Mouse (Mus musculus) cerebellum, adult 9-11 months (tissue): Measurements from ENCODE around the gene Gsk3b.

ENCODE experiments used
- DNase-seq: peaks from one replicate; pipeline ENCODE4 v3.0.0; 2022

Gene Gsk3b

DNA sequence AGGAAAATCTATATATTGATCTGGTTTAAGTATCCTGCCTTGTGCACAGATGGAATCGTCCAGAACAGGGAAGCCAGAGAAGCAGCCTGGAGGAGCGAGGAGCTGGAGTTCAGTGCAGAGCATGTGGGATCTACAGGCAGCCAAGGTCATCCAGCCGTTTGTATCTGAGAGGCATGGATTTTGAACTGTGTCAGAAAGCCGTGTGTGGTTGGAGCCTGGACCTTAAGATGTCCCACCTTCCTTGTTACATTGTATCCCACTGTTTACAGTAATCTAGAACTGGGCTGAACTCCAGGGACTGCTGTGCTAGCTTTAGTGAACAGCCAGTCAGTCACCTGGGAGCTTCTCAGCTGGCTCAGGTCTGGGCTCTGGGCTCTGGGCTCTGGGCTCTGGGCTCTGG is 197.7 kb downstream of the Gsk3b start:
- no peak for DNase-seq

DNA sequence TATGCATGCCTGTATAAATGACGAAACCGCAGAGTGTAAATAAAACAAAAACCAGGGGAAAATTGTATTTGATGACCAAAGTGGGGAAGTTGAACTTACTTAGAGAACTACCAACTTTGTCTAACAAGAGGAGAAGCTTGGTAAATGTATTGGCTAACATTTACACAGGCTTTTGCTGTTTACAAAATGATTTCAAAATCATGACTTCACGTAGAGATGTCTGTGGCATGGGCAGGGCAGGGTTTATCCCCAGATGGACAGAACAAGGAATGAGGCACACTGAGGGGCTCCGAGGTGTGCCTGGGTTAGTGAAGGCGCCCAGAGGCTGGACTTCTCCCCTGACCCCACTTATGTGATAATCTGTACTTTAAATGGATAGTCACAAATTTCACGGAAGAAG is 198.6 kb downstream of the Gsk3b start:
- DNase-seq: no peak

DNA sequence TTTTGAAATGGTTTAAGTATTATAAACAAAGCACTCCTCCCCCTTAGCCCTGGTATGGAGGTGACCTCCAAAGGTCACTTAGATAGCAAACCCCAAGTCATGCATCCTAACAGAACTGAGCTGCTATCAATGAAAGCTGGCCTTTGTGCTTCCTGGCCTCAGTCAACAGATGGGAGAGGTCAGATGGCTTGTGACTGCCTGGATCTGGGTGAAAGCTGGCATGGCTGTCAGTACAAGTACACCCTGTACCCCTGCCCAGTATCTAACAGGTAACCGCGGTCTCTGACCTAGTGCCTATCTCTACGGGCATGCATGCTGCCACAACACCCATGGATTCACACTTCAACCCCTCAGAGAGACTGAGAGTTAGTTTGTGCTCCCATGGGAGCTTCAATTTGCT is 199.0 kb downstream of the Gsk3b start:
- no peak for DNase-seq

DNA sequence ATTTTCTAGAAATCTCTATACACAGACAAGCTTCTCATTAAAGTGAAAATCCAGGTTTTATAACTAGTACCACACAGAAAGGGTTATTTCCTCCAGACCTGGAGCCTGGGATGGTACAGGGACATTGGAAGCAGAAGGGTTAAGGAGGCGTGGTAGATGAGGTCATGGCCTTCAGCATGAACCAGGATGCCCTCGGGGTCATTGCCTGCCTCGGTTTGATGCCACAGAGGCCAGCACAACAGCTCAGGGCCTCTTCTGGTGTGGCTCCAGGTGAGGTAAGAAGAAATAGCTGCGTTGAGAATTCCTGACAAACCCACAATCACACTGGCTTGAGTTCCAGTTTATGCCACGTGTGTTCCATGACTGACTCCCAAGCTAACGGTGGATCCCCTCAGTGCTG is 200.1 kb downstream of the Gsk3b start:
- no peak for DNase-seq

DNA sequence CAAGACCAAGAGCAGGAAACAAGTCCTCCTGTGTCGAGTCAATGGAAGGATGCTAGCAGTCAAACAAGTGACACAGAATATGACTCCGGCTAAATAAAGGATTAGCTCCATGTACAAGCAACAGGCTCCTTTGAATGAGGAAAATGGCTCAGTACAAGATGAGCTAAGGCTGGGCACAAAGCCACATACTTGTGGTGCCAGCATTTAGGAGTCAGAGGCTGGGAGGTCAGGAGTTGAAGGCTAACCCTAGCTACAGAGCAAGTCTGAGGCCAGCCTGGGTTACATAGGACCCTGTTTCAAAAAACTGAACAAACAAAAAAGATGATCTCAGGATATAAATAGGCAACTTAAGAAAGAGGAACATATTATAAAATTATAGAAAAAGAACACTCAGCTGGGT is 201.3 kb downstream of the Gsk3b start:
- DNase-seq: no peak

DNA sequence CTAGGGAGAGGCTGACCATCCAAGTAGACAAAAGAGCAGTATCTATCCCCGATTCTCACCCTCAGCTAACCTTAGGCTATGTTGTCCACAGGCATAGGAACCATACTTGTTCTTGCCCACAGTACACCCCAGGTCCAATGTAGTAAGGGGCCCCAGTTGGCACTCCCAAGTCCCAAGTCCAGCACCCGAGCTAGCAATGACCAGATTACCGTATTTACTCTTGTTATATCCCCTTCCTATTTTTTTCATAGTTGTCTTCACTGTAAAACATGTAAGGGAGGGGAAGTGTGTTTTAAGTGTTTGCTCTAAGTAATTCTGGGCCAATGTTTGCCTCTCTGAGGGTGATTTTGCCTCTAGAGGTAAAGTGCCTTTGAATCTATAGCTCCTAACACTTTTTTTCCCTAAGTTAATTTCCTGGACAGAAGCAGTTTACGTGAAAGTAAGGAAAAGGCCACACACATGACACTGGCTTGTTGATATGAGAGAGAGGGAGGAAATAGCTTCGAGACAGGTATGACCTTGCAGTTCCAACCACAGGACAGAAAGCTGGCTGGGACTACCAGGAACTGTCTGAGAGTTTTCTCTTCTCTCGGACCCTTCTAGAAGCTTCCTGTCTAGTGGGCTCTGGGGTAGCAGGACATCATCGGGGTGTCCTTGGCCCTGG is 206.0 kb downstream of the Gsk3b start, which contains the start of gene Nr1i2:
Nr1i2 (minus strand) TSS at position 140 of the 664 bp plus-strand sequence.
- no peak for DNase-seq

DNA sequence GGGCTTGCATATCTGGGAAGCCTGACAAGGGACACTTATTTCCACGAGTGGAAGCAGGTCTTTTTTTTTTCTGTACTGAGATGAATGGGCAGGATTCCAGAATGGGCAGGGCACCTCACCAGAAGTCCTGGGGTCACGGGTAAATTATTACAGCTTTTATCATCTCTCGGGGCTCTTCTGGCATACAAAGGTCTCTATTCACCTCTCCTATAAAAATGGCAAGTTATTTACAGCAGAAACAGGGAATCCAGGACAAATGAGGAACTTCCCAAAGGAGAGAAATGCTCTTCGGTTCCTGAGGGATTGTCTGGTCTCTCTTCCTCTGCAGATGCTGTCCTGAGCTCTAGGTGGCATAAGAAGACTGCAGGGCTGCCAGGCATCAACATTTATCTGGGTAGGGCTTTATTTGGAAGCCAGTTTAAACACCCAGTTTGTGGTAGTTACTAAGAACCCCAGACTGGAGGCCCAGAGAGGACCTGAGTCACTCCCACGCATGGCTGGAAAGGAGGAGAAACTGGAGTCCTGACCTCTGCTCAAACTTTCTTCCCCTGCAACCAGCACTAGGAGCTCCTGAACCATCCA is 206.6 kb downstream of the Gsk3b start:
- no peak for DNase-seq
